Comparison of ENCODE assay signal across 33 mouse cellular contexts in the genomic region with DNA sequence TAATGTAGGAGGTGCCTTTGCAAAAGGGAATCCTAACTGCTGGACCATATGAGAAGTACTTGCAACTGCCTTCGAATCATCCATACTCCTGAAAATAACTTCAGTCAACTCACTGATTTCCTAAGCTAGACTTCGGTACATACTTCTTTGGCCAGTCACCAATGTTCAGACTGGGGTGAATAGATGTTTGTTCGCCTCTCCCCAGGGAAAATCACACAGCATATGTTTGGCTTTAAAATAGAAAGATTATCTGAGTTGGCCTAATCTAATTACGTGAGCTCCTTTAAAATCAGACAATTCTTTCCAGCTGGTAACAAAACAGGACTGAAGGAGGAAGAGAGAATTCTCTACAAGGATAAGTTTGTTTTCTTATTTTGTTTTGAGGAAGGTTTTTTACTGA.
"Had no signal": no experiment of that assay in that cellular context is flagged by ENCODE, and none has a peak within 500 bp of the region (broad histone marks: within the 10 kb centered on the region; RNA-seq: fewer than 3 reads in every experiment).

No protein-coding gene starts in this region.

- H3K4me3 ChIP-seq: limb, embryonic 10.5 days; limb, embryonic 12.5 days; limb, embryonic 13.5 days; limb, embryonic 15.5 days; liver, embryonic 12.5 days; liver, embryonic 13.5 days; liver, embryonic 15.5 days; lung, embryonic 15.5 days; megakaryocyte, embryonic 14.5 days; midbrain, embryonic 10.5 days; midbrain, embryonic 12.5 days; midbrain, embryonic 13.5 days; midbrain, embryonic 15.5 days; myocyte; neural tube, embryonic 12.5 days; neural tube, embryonic 13.5 days had no signal

- H3K9me3 ChIP-seq: limb, embryonic 10.5 days; limb, embryonic 12.5 days; limb, embryonic 13.5 days; limb, embryonic 15.5 days; liver, embryonic 12.5 days; liver, embryonic 13.5 days; liver, embryonic 15.5 days; lung, embryonic 15.5 days; midbrain, embryonic 10.5 days; midbrain, embryonic 12.5 days; midbrain, embryonic 13.5 days; midbrain, embryonic 15.5 days; neural tube, embryonic 12.5 days; neural tube, embryonic 13.5 days had no signal

- ATAC-seq: liver, embryonic 12.5 days; liver, postnatal 0 days; lung, postnatal 0 days; midbrain, embryonic 13.5 days; midbrain, embryonic 15.5 days; midbrain, embryonic 16.5 days had no signal

- H3K9ac ChIP-seq: limb, embryonic 12.5 days; limb, embryonic 13.5 days; limb, embryonic 15.5 days; liver, embryonic 12.5 days; liver, embryonic 13.5 days; liver, embryonic 14.5 days; liver, embryonic 15.5 days; liver, postnatal 0 days; lung, embryonic 14.5 days; lung, embryonic 15.5 days; midbrain, embryonic 12.5 days; midbrain, embryonic 13.5 days; midbrain, embryonic 15.5 days; neural tube, embryonic 12.5 days; neural tube, embryonic 13.5 days had no signal

- H3K27me3 ChIP-seq: limb, embryonic 12.5 days; limb, embryonic 15.5 days; liver, embryonic 12.5 days; liver, embryonic 13.5 days; liver, embryonic 15.5 days; lung, embryonic 15.5 days; megakaryocyte, embryonic 14.5 days; midbrain, embryonic 12.5 days; midbrain, embryonic 13.5 days; midbrain, embryonic 15.5 days; neural tube, embryonic 12.5 days; neural tube, embryonic 13.5 days had no signal

- H3K4me1 ChIP-seq: limb, embryonic 12.5 days; liver, embryonic 12.5 days; liver, embryonic 13.5 days; liver, embryonic 15.5 days; megakaryocyte, embryonic 14.5 days; midbrain, embryonic 10.5 days; midbrain, embryonic 12.5 days; midbrain, embryonic 13.5 days; midbrain, embryonic 15.5 days; neural tube, embryonic 12.5 days; neural tube, embryonic 13.5 days had no signal

- H3K27ac ChIP-seq: limb, embryonic 10.5 days; limb, embryonic 12.5 days; limb, embryonic 13.5 days; limb, embryonic 15.5 days; liver, embryonic 12.5 days; liver, embryonic 13.5 days; liver, embryonic 14.5 days; liver, embryonic 15.5 days; lung, embryonic 15.5 days; macrophage; midbrain, embryonic 10.5 days; midbrain, embryonic 12.5 days; midbrain, embryonic 13.5 days; midbrain, embryonic 15.5 days; neural tube, embryonic 12.5 days; neural tube, embryonic 13.5 days had no signal

- DNase-seq: left cerebral cortex, postnatal 4 days; liver; liver, embryonic 13.5 days; liver, postnatal 0 days; lung, adult 18-20 months; lung, adult 2 months; lung, embryonic 14.5 days; lung, postnatal 10 days; lung, postnatal 14 days; lung, postnatal 36 days; lung, postnatal 4 days; midbrain, embryonic 14.5 days had no signal

- H3K4me2 ChIP-seq: limb, embryonic 12.5 days; limb, embryonic 13.5 days; limb, embryonic 15.5 days; liver, embryonic 11.5 days; liver, embryonic 12.5 days; liver, embryonic 13.5 days; liver, embryonic 15.5 days; lung, embryonic 14.5 days; lung, embryonic 15.5 days; midbrain, embryonic 11.5 days; midbrain, embryonic 12.5 days; midbrain, embryonic 13.5 days; midbrain, embryonic 15.5 days; neural tube, embryonic 12.5 days; neural tube, embryonic 13.5 days had no signal

- H3K36me3 ChIP-seq: limb, embryonic 10.5 days; limb, embryonic 12.5 days; limb, embryonic 13.5 days; limb, embryonic 15.5 days; liver, embryonic 12.5 days; liver, embryonic 13.5 days; liver, embryonic 15.5 days; lung, embryonic 15.5 days; midbrain, embryonic 10.5 days; midbrain, embryonic 12.5 days; midbrain, embryonic 13.5 days; midbrain, embryonic 15.5 days; neural tube, embryonic 12.5 days; neural tube, embryonic 13.5 days had no signal
